Mouse (Mus musculus): Measurements from ENCODE around the gene Nol10. TPM values are rescaled to one million over a fixed set of nuclear protein-coding genes. Genes with fewer than 3 reads are reported as not detected.
"Not testable (repeated sequence)": the region's sequence is repeated elsewhere in the genome, so short reads cannot be mapped to it uniquely, and the experiment has no call there.

Nol10 gene
- total RNA-seq, 2 experiments from 2014 or later: 6.0 to 10.6 TPM

DNA sequence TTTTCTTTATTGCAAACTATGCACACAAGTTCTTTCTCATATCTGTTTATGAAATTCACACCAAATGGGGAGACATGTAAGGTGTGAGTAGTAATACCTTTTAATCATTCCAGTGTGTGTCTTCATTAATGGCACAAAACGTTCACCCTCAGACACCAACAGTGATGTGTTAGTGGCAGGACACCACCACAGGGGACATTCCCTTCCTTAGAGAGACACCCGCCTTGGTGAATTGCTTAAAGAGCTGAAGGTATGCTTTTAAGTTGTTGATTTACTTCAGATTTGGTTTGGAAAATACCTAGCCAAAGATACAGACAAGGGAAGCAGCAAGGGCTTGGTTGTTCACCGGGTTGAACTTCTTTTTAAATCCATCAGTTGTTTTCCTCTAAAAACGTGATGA, 102.7 kb downstream of the Nol10 start:
- ATAC-seq (ENCODE audit: poor library complexity, severe bottlenecking): no peak

DNA sequence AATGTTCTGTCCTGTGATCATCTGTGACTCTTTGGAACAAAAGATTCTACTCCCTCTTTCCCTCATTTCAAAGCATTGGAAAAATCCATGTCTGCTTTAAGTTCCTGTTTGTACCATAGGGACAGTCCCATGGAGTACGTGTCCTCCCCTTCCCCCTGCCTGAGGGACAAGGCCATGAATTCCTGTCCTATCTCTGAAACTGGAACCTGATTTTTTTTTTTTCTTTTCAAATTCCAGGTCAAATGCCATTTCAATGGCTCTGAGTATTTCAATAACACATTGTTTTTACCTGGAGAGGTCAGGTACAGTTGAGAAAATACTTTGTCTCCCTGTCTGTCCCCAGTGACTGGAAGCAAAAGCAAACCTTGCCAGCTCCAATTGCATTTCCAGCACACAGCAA, 104.0 kb downstream of the Nol10 start:
- ATAC-seq (ENCODE audit: poor library complexity, severe bottlenecking): no peak

DNA sequence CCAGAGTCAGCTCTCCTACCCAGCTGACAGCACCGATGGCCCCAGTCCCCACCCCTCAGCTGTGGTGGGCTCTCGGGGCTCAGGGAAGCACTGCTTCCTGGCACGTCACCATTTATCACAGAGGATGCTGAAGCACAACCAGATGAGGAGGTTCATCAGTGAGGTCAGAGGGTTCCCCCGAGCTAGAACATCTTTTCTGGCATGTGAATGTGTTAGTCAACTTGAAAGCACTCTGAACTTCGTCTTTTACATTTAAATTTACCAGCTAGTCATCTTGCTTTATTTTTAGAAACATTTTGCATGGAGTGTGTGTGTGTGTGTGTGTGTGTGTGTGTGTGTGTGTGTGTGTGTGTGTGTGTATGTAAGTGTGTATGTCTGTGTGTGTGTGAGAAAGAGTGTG, 105.7 kb downstream of the Nol10 start:
- no peak for ATAC-seq (ENCODE audit: poor library complexity, severe bottlenecking)

DNA sequence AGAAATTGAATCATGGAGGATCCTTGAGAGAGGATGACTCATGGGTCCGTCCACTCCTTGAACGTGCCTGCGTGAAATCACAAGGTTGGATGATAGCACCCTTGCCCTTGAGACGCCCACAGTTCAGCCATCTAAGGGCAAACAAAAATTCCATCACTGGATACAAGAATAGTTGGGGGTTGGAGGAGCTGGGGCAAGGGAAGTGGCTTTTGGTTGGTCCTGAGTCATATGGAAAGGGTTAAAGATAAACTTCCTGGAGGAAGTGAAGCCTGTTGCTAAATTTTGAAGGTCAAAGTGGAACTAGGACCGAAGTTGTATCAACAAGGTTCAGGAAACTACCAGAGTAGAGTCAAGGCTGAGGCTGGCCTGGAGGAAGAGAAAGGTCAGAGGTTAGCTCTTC, 106.8 kb downstream of the Nol10 start:
- peak; percentile 10; the same call in 1 of the 2 replicates for ATAC-seq (ENCODE audit: poor library complexity, severe bottlenecking)

DNA sequence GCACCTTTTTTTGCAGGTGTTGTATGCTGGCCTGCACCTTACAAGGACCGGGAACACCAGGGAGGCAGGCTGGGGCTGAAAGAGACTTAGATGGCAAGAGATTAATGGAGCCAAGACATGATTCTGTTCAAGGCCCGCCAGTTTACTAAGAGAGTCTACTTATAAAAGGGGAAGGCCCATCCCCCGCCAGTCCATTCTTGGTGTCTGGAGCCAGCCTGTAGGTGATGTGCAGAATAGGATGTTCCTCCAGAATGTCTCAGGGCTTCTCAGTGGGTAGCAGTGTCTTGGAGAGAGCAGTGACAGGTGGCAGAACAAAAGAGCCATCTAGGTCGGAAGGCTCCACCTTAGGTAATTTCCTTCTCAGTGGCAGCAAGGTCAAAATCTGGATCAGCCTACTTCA, 111.0 kb downstream of the Nol10 start:
- not testable (repeated sequence) for ATAC-seq (ENCODE audit: poor library complexity, severe bottlenecking)

DNA sequence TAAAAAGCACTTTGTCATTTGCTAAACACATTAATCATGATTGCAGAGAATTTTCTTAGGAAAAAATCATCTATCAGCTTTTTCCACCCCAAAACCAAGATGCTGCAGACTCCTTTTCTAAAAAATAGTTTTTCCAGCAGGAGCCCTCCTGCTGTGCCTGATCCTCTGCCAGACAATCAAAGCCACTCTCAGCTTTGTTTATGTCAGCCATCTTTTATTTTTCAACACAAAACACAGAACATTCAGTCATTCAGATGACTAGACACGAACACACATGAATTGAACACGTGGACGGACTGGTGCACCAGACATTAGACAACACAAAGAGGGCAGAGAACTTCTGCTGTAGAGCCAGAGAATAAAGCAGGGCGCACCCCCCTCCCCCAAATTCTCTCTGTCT, 115.4 kb downstream of the Nol10 start:
- ATAC-seq (ENCODE audit: poor library complexity, severe bottlenecking): no peak

DNA sequence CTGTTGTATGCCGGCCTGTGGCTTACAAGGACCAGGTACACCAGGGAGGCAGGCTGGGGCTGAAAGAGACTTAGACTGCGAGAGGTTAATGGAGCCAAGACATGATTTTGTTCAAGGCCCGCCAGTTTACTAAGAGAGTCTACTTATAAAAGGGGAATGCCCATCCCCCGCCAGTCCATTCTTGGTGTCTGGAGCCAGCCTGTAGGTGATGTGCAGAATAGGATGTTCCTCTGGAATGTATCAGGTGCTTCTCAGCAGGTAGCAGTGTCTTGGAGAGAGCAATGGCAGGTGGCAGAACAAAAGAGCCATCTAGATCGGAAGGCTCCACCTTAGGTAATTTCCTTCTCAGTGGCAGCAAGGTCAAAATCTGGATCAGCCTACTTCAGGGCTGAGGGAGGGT, 116.3 kb downstream of the Nol10 start:
- not testable (repeated sequence) for ATAC-seq (ENCODE audit: poor library complexity, severe bottlenecking)

DNA sequence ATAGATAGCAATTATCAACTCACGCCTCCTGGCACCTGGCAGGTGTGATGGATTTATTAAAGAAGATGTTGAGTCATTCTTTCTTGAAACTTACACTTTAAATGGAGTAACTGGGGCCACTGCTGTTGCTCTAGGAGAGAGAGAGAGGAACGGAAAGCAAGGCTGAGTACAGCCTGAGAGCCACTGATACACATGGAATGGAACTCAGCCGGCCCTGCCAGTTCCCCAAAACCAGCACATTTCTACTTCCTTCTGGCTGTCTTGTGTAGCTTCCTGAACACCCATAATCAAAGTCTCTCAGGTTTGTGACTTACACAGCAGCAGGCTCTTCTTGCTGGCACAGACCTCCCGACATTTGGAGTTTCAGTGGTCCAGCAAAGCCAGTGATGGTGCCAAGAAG, 118.5 kb downstream of the Nol10 start:
- peak; percentile 52 for ATAC-seq (ENCODE audit: poor library complexity, severe bottlenecking)

DNA sequence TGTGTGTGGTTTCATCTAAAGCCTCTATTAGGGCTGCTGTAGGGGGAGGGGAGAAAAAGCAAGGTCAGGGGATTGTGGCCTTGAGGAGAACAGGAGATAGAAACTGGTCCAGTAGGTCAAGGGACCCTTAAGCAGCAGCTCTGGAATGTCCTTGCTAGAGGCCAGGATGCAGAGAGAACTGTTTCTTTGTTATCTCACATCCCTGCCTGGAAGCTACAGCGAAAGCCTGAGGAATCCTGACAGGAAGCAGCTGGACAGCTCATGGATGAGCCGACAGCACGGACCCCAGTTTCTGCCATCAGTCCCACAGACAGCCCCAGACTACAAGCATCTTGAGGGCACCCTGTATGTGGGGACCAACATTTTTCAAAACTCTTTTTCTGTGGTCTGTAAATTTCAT, 120.1 kb downstream of the Nol10 start:
- ATAC-seq (ENCODE audit: poor library complexity, severe bottlenecking): no peak

DNA sequence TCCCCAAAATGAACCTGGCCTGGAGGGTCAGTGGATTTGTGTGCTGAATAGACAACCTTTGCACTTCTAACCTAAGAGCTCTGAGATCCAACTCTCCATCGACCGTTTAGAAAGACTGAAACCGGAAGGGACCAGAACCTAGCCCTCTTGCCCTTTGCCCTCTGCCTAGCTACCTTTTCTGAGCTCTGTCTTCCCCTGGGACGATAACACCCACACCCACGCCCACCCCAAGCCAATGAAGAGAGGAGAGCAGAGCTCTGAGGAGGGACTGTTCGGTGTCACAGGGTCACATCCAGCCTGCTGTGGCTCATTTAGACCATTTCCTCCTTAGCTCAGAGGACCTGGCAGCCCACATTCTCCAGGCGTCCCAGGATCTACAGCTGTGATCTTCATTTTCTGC, 121.6 kb downstream of the Nol10 start:
- ATAC-seq (ENCODE audit: poor library complexity, severe bottlenecking): no peak

DNA sequence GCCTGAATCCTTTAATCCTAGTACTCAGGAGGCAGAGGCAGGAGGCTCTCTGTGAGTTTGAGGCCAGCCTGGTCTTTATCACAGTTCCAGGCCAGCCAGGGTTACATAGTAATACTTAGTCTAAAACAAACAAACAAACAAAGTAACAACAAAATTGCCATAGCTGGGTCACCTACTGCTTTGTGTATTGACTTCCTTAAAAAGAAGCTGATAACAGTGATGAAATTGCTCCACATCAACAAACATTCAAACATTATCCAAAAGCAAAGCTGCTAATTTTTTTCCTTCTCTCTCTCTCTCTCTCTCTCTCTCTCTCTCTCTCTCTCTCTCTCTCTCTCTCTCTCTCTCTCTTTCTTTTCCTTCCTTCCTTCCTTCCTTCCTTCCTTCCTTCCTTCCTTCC, 122.3 kb downstream of the Nol10 start:
- ATAC-seq (ENCODE audit: poor library complexity, severe bottlenecking): not testable (repeated sequence)

DNA sequence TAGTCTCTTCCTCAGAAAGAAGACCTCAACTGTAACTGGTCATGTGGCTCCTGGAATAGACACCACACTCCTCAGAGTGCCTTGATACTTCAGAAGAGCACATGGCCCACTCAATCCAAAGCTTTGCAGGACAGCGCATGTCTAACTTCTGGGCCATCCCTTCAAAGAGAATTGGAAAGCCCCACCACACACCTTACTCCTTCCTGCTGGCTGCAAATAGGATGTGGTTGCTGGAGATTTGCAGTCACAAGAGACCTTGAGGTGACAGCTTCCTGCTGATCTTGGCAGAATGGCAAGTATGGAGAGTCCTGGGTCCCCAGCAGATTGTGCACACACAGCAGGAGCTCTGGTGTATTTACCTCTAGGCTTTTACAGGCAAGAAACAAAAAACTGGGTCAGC, 123.1 kb downstream of the Nol10 start:
- ATAC-seq (ENCODE audit: poor library complexity, severe bottlenecking): no peak

DNA sequence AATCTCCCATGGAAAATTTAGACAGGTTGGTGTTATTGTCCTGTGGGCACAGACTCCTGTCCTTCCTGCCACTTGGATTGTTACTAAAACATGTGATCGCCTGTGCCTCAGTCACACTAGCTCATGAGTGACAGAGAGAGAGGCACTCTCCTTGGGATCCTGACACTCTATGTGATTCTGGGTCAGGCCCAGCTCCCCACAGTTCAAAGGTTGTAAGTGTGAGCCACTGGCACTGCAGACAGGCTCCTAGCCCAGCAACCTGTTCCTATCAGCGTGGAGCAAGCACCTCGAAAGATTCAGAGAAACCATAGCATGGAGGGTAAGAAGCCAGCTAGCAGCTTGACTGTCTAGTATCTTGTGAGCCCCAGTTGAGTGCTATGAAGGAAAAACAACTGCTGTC, 124.9 kb downstream of the Nol10 start:
- ATAC-seq (ENCODE audit: poor library complexity, severe bottlenecking): no peak

DNA sequence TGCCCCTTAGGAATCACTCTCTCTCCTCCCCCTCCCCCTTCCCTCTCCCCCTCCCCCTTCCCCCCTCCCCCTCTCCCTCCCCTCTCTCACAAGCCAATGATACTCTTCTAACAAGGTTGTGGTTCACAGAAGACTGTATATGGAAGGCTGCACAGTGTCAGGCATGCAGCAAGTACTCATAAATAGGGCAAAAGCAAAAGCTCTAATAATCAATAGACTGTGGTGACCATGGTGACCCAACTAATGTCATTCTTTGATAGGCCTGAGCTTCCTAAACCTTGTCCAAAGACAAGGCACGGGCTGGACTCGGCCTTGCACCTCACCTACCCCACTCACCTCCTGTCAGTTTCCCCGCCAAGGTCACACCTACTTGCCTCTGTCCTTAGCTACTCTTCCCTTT, 125.6 kb downstream of the Nol10 start:
- ATAC-seq (ENCODE audit: poor library complexity, severe bottlenecking): no peak

DNA sequence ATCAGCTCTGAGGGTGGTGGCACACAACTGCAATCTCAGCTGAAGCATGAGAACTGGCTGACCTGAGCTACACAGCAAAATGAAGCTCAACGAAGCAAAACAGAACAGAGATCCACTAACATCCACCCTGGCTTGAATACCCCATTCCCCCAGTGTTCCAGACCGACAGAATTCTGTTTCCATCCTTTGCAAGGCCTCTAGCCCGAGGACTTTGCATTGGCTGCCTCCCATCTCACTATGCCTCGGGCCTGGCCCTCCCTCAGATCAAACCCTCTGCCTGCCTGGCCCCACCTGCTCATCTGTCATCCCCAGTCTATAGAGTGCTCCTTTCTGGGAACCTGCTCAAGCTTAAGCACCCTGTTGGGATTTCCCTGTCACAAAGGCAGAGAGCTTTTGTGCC, 126.4 kb downstream of the Nol10 start:
- no peak for ATAC-seq (ENCODE audit: poor library complexity, severe bottlenecking)

DNA sequence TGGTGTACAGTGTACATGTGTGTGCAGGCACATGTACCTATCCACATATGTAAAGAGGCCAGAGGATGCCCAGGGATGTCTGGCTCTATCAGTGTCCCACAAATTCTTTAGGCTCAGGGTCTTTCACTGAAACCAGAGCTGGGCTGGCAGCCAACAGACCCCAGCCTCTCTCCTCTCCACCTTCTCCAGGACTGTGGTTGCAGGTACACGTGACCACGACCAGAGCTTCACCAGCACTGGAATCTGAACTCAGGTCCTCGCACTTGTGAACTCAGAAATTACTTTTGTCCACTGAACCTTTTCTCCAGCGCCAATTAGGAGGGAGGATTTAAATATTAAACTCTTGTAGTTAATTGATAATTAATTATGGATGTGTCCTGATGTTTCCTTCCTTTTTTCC, 126.9 kb downstream of the Nol10 start:
- ATAC-seq (ENCODE audit: poor library complexity, severe bottlenecking): no peak

DNA sequence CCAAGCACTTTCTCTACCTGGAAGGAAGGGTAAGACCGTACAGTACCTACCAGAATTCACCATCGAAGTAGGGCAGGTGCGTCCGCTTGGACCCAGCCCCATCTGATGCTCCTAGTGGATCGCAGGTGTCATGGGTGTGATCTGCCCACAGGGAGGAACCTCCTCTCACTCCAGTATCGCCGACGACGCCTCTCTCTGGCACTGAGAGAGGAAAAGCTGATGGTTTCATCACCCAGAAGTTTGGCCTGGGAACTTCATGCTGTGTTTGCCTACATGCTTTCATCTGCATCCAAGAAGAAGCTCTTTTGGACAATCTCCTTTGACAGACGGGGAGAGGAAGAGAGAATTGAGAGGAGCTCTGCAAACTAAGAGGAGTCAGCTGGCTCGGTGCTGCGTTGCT, 129.9 kb downstream of the Nol10 start:
- ATAC-seq (ENCODE audit: poor library complexity, severe bottlenecking): no peak

DNA sequence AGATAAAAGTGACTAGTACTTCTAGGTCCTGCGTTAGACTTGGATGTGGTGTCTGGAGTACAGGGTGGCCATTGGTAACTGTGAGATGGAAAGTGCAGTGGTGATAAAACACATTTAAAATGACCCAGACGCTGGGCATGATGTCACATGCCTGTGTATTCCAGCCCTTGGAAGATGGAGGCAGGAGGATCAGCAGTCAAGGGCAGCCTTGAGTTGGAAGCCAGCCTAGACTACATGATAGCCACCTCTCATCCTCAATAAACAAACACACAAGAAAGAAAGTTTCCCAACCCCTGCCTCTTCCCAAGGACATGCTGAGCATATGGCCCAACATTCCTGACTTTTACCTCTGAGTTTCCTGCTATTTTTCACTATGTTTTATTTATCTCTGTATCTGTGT, 130.6 kb downstream of the Nol10 start:
- no peak for ATAC-seq (ENCODE audit: poor library complexity, severe bottlenecking)

Other genes with a start within 250 kb of the Nol10 start
- gene Kcnf1, start 171.6 kb upstream of the Nol10 start, total RNA-seq (2015): not detected in 2 replicates
- not detected in 2 replicates for gene Kcnf1, start 171.6 kb upstream of the Nol10 start, total RNA-seq (2017)
- gene Pdia6, start 81.9 kb upstream of the Nol10 start, total RNA-seq (2015): 124 and 125 TPM in 2 replicates
- 208 and 212 TPM in 2 replicates for gene Pdia6, start 81.9 kb upstream of the Nol10 start, total RNA-seq (2017)
- not detected in 2 replicates for gene Atp6v1c2, start 19.1 kb upstream of the Nol10 start, total RNA-seq (2015)
- gene Atp6v1c2, start 19.1 kb upstream of the Nol10 start, total RNA-seq (2017): not detected in 2 replicates
- gene Odc1, start 196.3 kb downstream of the Nol10 start, total RNA-seq (2015): 36.5 and 42.5 TPM in 2 replicates
- gene Odc1, start 196.3 kb downstream of the Nol10 start, total RNA-seq (2017): 60.4 and 70.8 TPM in 2 replicates

All from megakaryocyte, adult 5-6 weeks (primary cell).